Mouse (Mus musculus) cerebellum, postnatal 10 days (tissue): ENCODE measurements around the gene Tuba3b.

Experiments
- DNase-seq, 2 experiments: peaks; one replicate each; pipeline ENCODE4 v3.0.0; 2021; ENCODE audit warnings: mixed read lengths in 2 of 2

Gene Tuba3b

GRCm38 (mm10) chr6:145607746-145608145, 7.8 kb upstream of the Tuba3b start:
- no peak for DNase-seq

- no peak for DNase-seq
These were observed 6.9 kb upstream of the Tuba3b start for GRCm38 (mm10) chr6:145608693-145609092.

GRCm38 (mm10) chr6:145610901-145611300, 4.7 kb upstream of the Tuba3b start:
- no peak for DNase-seq

GRCm38 (mm10) chr6:145612611-145613010, 2.9 kb upstream of the Tuba3b start:
- peak; percentile 68 to 75 for DNase-seq

GRCm38 (mm10) chr6:145614219-145614618, 1.3 kb upstream of the Tuba3b start, which contains the start of gene Lmntd1:
Lmntd1 (minus strand) TSS chr6:145614319.
- DNase-seq = no peak

- DNase-seq = no peak
These were observed 1.1 kb downstream of the Tuba3b start for GRCm38 (mm10) chr6:145616402-145617229.

GRCm38 (mm10) chr6:145623141-145623540, 7.6 kb downstream of the Tuba3b start:
- DNase-seq = no peak

GRCm38 (mm10) chr6:145630269-145630668, 14.7 kb downstream of the Tuba3b start:
- DNase-seq = peak; percentile 23 to 38

GRCm38 (mm10) chr6:145634454-145634853, 18.9 kb downstream of the Tuba3b start:
- no peak for DNase-seq

- DNase-seq = no peak
These were observed 21.1 kb downstream of the Tuba3b start for GRCm38 (mm10) chr6:145636682-145637081.

GRCm38 (mm10) chr6:145638248-145638647, 22.7 kb downstream of the Tuba3b start:
- DNase-seq = peak; percentile 46 to 50

- DNase-seq = no peak
These were observed 25.5 kb downstream of the Tuba3b start for GRCm38 (mm10) chr6:145640971-145641506.

GRCm38 (mm10) chr6:145651976-145652375, 36.4 kb downstream of the Tuba3b start:
- DNase-seq = no peak

GRCm38 (mm10) chr6:145652986-145653385, 37.4 kb downstream of the Tuba3b start:
- DNase-seq = no peak

GRCm38 (mm10) chr6:145653626-145654025, 38.1 kb downstream of the Tuba3b start:
- DNase-seq = peak in 1 of 2 experiments; percentile 36

GRCm38 (mm10) chr6:145654062-145654836, 38.7 kb downstream of the Tuba3b start:
- no peak for DNase-seq

GRCm38 (mm10) chr6:145655678-145656077, 40.1 kb downstream of the Tuba3b start:
- no peak for DNase-seq

- DNase-seq = peak; percentile 49 to 52
These were observed 41.4 kb downstream of the Tuba3b start for GRCm38 (mm10) chr6:145656740-145657591.

- DNase-seq = peak; percentile 47 to 62
These were observed 43.6 kb downstream of the Tuba3b start for GRCm38 (mm10) chr6:145659116-145659515.

- DNase-seq = no peak
These were observed 45.4 kb downstream of the Tuba3b start for GRCm38 (mm10) chr6:145660943-145661342.

GRCm38 (mm10) chr6:145664208-145664607, 48.7 kb downstream of the Tuba3b start:
- no peak for DNase-seq

- DNase-seq = no peak
These were observed 50.2 kb downstream of the Tuba3b start for GRCm38 (mm10) chr6:145665751-145666150.
